Mouse (Mus musculus): ENCODE results near the gene Hist1h2af. TPM values are rescaled to one million over a fixed set of nuclear protein-coding genes. Genes with fewer than 3 reads are reported as not detected.

Hist1h2af gene
- polyA plus RNA-seq, 1 experiment from 2014 or later: not detected

Other genes starting within 250 kb of the Hist1h2af start
- 3.7 TPM for gene Zfp322a, start 164.7 kb upstream of the Hist1h2af start, polyA plus RNA-seq (2015; fragmentation: Illumina TruSeq; extraction: RNeasy Lipid Tissue Mini Kit (QIAGEN cat#74804); ENCODE audit: insufficient read depth, low read depth, low replicate concordance)
- gene Abt1, start 110.0 kb upstream of the Hist1h2af start, polyA plus RNA-seq (2015; fragmentation: Illumina TruSeq; extraction: RNeasy Lipid Tissue Mini Kit (QIAGEN cat#74804); ENCODE audit: insufficient read depth, low read depth, low replicate concordance): 1.1 TPM
- gene Btn1a1, start 68.0 kb upstream of the Hist1h2af start, polyA plus RNA-seq (2015; fragmentation: Illumina TruSeq; extraction: RNeasy Lipid Tissue Mini Kit (QIAGEN cat#74804); ENCODE audit: insufficient read depth, low read depth, low replicate concordance): not detected
- gene Btn2a2, start 45.0 kb upstream of the Hist1h2af start, polyA plus RNA-seq (2015; fragmentation: Illumina TruSeq; extraction: RNeasy Lipid Tissue Mini Kit (QIAGEN cat#74804); ENCODE audit: insufficient read depth, low read depth, low replicate concordance): not detected
- 9.1 TPM for gene Hist1h4h, start 2.9 kb upstream of the Hist1h2af start, polyA plus RNA-seq (2015; fragmentation: Illumina TruSeq; extraction: RNeasy Lipid Tissue Mini Kit (QIAGEN cat#74804); ENCODE audit: insufficient read depth, low read depth, low replicate concordance)
- not detected for gene Hist1h3g, start 1.5 kb downstream of the Hist1h2af start, polyA plus RNA-seq (2015; fragmentation: Illumina TruSeq; extraction: RNeasy Lipid Tissue Mini Kit (QIAGEN cat#74804); ENCODE audit: insufficient read depth, low read depth, low replicate concordance)
- gene Hist1h2bh, start 9.5 kb downstream of the Hist1h2af start, polyA plus RNA-seq (2015; fragmentation: Illumina TruSeq; extraction: RNeasy Lipid Tissue Mini Kit (QIAGEN cat#74804); ENCODE audit: insufficient read depth, low read depth, low replicate concordance): not detected
- gene Hist1h3f, start 10.1 kb downstream of the Hist1h2af start, polyA plus RNA-seq (2015; fragmentation: Illumina TruSeq; extraction: RNeasy Lipid Tissue Mini Kit (QIAGEN cat#74804); ENCODE audit: insufficient read depth, low read depth, low replicate concordance): not detected
- gene Hist1h4f, start 17.7 kb downstream of the Hist1h2af start, polyA plus RNA-seq (2015; fragmentation: Illumina TruSeq; extraction: RNeasy Lipid Tissue Mini Kit (QIAGEN cat#74804); ENCODE audit: insufficient read depth, low read depth, low replicate concordance): not detected
- 0.48 TPM for gene Hist1h1d, start 19.4 kb downstream of the Hist1h2af start, polyA plus RNA-seq (2015; fragmentation: Illumina TruSeq; extraction: RNeasy Lipid Tissue Mini Kit (QIAGEN cat#74804); ENCODE audit: insufficient read depth, low read depth, low replicate concordance)
- not detected for gene Hist1h3e, start 28.5 kb downstream of the Hist1h2af start, polyA plus RNA-seq (2015; fragmentation: Illumina TruSeq; extraction: RNeasy Lipid Tissue Mini Kit (QIAGEN cat#74804); ENCODE audit: insufficient read depth, low read depth, low replicate concordance)
- gene Hist1h2ae, start 37.3 kb downstream of the Hist1h2af start, polyA plus RNA-seq (2015; fragmentation: Illumina TruSeq; extraction: RNeasy Lipid Tissue Mini Kit (QIAGEN cat#74804); ENCODE audit: insufficient read depth, low read depth, low replicate concordance): not detected
- not detected for gene Hist1h2bg, start 37.5 kb downstream of the Hist1h2af start, polyA plus RNA-seq (2015; fragmentation: Illumina TruSeq; extraction: RNeasy Lipid Tissue Mini Kit (QIAGEN cat#74804); ENCODE audit: insufficient read depth, low read depth, low replicate concordance)
- gene Hist1h2bf, start 40.3 kb downstream of the Hist1h2af start, polyA plus RNA-seq (2015; fragmentation: Illumina TruSeq; extraction: RNeasy Lipid Tissue Mini Kit (QIAGEN cat#74804); ENCODE audit: insufficient read depth, low read depth, low replicate concordance): not detected
- gene Hist1h2ad, start 40.5 kb downstream of the Hist1h2af start, polyA plus RNA-seq (2015; fragmentation: Illumina TruSeq; extraction: RNeasy Lipid Tissue Mini Kit (QIAGEN cat#74804); ENCODE audit: insufficient read depth, low read depth, low replicate concordance): not detected
- gene Hist1h3d, start 41.9 kb downstream of the Hist1h2af start, polyA plus RNA-seq (2015; fragmentation: Illumina TruSeq; extraction: RNeasy Lipid Tissue Mini Kit (QIAGEN cat#74804); ENCODE audit: insufficient read depth, low read depth, low replicate concordance): not detected
- gene Hist1h4d, start 47.7 kb downstream of the Hist1h2af start, polyA plus RNA-seq (2015; fragmentation: Illumina TruSeq; extraction: RNeasy Lipid Tissue Mini Kit (QIAGEN cat#74804); ENCODE audit: insufficient read depth, low read depth, low replicate concordance): not detected
- 1.9 TPM for gene Hist1h2be, start 87.2 kb downstream of the Hist1h2af start, polyA plus RNA-seq (2015; fragmentation: Illumina TruSeq; extraction: RNeasy Lipid Tissue Mini Kit (QIAGEN cat#74804); ENCODE audit: insufficient read depth, low read depth, low replicate concordance)
- gene Hist1h1e, start 88.7 kb downstream of the Hist1h2af start, polyA plus RNA-seq (2015; fragmentation: Illumina TruSeq; extraction: RNeasy Lipid Tissue Mini Kit (QIAGEN cat#74804); ENCODE audit: insufficient read depth, low read depth, low replicate concordance): 0.70 TPM
- 0.33 TPM for gene Hist1h2ac, start 150.0 kb downstream of the Hist1h2af start, polyA plus RNA-seq (2015; fragmentation: Illumina TruSeq; extraction: RNeasy Lipid Tissue Mini Kit (QIAGEN cat#74804); ENCODE audit: insufficient read depth, low read depth, low replicate concordance)
- 37.3 TPM for gene Hist1h2bc, start 150.3 kb downstream of the Hist1h2af start, polyA plus RNA-seq (2015; fragmentation: Illumina TruSeq; extraction: RNeasy Lipid Tissue Mini Kit (QIAGEN cat#74804); ENCODE audit: insufficient read depth, low read depth, low replicate concordance)
- not detected for gene Hist1h1t, start 161.9 kb downstream of the Hist1h2af start, polyA plus RNA-seq (2015; fragmentation: Illumina TruSeq; extraction: RNeasy Lipid Tissue Mini Kit (QIAGEN cat#74804); ENCODE audit: insufficient read depth, low read depth, low replicate concordance)
- gene Hist1h4c, start 164.5 kb downstream of the Hist1h2af start, polyA plus RNA-seq (2015; fragmentation: Illumina TruSeq; extraction: RNeasy Lipid Tissue Mini Kit (QIAGEN cat#74804); ENCODE audit: insufficient read depth, low read depth, low replicate concordance): 2.0 TPM
- 11.9 TPM for gene Hfe, start 176.9 kb downstream of the Hist1h2af start, polyA plus RNA-seq (2015; fragmentation: Illumina TruSeq; extraction: RNeasy Lipid Tissue Mini Kit (QIAGEN cat#74804); ENCODE audit: insufficient read depth, low read depth, low replicate concordance)
- gene Hist1h1c, start 204.9 kb downstream of the Hist1h2af start, polyA plus RNA-seq (2015; fragmentation: Illumina TruSeq; extraction: RNeasy Lipid Tissue Mini Kit (QIAGEN cat#74804); ENCODE audit: insufficient read depth, low read depth, low replicate concordance): 18.7 TPM
- gene Hist1h3c, start 211.7 kb downstream of the Hist1h2af start, polyA plus RNA-seq (2015; fragmentation: Illumina TruSeq; extraction: RNeasy Lipid Tissue Mini Kit (QIAGEN cat#74804); ENCODE audit: insufficient read depth, low read depth, low replicate concordance): not detected
- not detected for gene Hist1h2bb, start 212.8 kb downstream of the Hist1h2af start, polyA plus RNA-seq (2015; fragmentation: Illumina TruSeq; extraction: RNeasy Lipid Tissue Mini Kit (QIAGEN cat#74804); ENCODE audit: insufficient read depth, low read depth, low replicate concordance)
- gene Hist1h2ab, start 217.2 kb downstream of the Hist1h2af start, polyA plus RNA-seq (2015; fragmentation: Illumina TruSeq; extraction: RNeasy Lipid Tissue Mini Kit (QIAGEN cat#74804); ENCODE audit: insufficient read depth, low read depth, low replicate concordance): not detected
- gene Hist1h3b, start 218.4 kb downstream of the Hist1h2af start, polyA plus RNA-seq (2015; fragmentation: Illumina TruSeq; extraction: RNeasy Lipid Tissue Mini Kit (QIAGEN cat#74804); ENCODE audit: insufficient read depth, low read depth, low replicate concordance): not detected
- not detected for gene Hist1h4b, start 223.1 kb downstream of the Hist1h2af start, polyA plus RNA-seq (2015; fragmentation: Illumina TruSeq; extraction: RNeasy Lipid Tissue Mini Kit (QIAGEN cat#74804); ENCODE audit: insufficient read depth, low read depth, low replicate concordance)
- not detected for gene Hist1h4a, start 227.3 kb downstream of the Hist1h2af start, polyA plus RNA-seq (2015; fragmentation: Illumina TruSeq; extraction: RNeasy Lipid Tissue Mini Kit (QIAGEN cat#74804); ENCODE audit: insufficient read depth, low read depth, low replicate concordance)
- not detected for gene Hist1h3a, start 228.5 kb downstream of the Hist1h2af start, polyA plus RNA-seq (2015; fragmentation: Illumina TruSeq; extraction: RNeasy Lipid Tissue Mini Kit (QIAGEN cat#74804); ENCODE audit: insufficient read depth, low read depth, low replicate concordance)
- gene Hist1h1a, start 229.8 kb downstream of the Hist1h2af start, polyA plus RNA-seq (2015; fragmentation: Illumina TruSeq; extraction: RNeasy Lipid Tissue Mini Kit (QIAGEN cat#74804); ENCODE audit: insufficient read depth, low read depth, low replicate concordance): not detected
- gene Trim38, start 236.0 kb downstream of the Hist1h2af start, polyA plus RNA-seq (2015; fragmentation: Illumina TruSeq; extraction: RNeasy Lipid Tissue Mini Kit (QIAGEN cat#74804); ENCODE audit: insufficient read depth, low read depth, low replicate concordance): not detected

Data from pancreas, adult 10 weeks (tissue).